Mouse (Mus musculus) intestine, embryonic 14.5 days (tissue): ENCODE data around the gene Stum. TPM values are rescaled to one million over a fixed set of nuclear protein-coding genes. Genes with fewer than 3 reads are reported as not detected.
A peak's percentile ranks its signal among the peaks of the same experiment; 100 is the strongest.

Experiments
- ATAC-seq: fragments of 200-750 bp; cut with Nextera tagmentation; replicated peaks from 2 replicates; pipeline ENCODE4 v1.8.0; 2017; ENCODE audit warnings: low read depth, moderate number of reproducible peaks, moderate TSS enrichment, moderate library complexity; ENCODE audit not compliant: low FRiP score, low TSS enrichment
- DNase-seq: peaks from one replicate; pipeline ENCODE4 v3.0.0-alpha.2; 2018; ENCODE audit warnings: low spot score
- H3K27ac ChIP-seq: fragments of 300-500 bp; sonication (generic); 2 replicates; pipeline ENCODE4 v1.5.1; 2014; ENCODE audit warnings: low read depth, mild to moderate bottlenecking, control low read depth
- H3K27me3 ChIP-seq: fragments of 300-500 bp; sonication (generic); replicated peaks from 2 replicates; pipeline ENCODE4 v1.6.1; 2014; ENCODE audit warnings: low read length, control low read depth; ENCODE audit not compliant: control insufficient read depth, insufficient read depth
- H3K36me3 ChIP-seq: fragments of 300-500 bp; sonication (generic); 2 replicates; pipeline ENCODE4 v1.6.1; 2014; ENCODE audit warnings: low read length, control low read depth; ENCODE audit not compliant: control insufficient read depth, insufficient read depth
- H3K4me1 ChIP-seq: fragments of 300-500 bp; sonication (generic); replicated peaks from 2 replicates; pipeline ENCODE4 v1.6.1; 2014; ENCODE audit warnings: low read length, control low read depth, mixed read lengths; ENCODE audit not compliant: control insufficient read depth, insufficient read depth
- H3K4me2 ChIP-seq: fragments of 300-500 bp; sonication (generic); 2 replicates; pipeline ENCODE4 v1.6.1; 2014; ENCODE audit warnings: low read length
- H3K4me3 ChIP-seq: fragments of 300-500 bp; sonication (generic); 2 replicates; pipeline ENCODE4 v1.5.1; 2014; ENCODE audit warnings: low read depth, low read length, control low read depth, mixed read lengths
- H3K9ac ChIP-seq: fragments of 300-500 bp; sonication (generic); 2 replicates; pipeline ENCODE4 v1.6.1; 2014; ENCODE audit warnings: mild to moderate bottlenecking, low read length
- H3K9me3 ChIP-seq: fragments of 300-500 bp; sonication (generic); 2 replicates; pipeline ENCODE4 v1.6.1; 2016; ENCODE audit warnings: low read length, control low read depth; ENCODE audit not compliant: control insufficient read depth
- WGBS: fragments of 180-500 bp; shearing (Covaris S2); extraction: QIAGEN DNeasy Blood & Tissue Kit; methylation state at CpG from one replicate; pipeline ENCODE4 v1.1.7; 2014; 5-methylcytosine and 5-hydroxymethylcytosine counted together
- polyA plus RNA-seq: library from polyadenylated mRNA; unstranded; fragments of >200 nt; fragmentation: Nextera tagmentation; extraction: Ambion mirVana; gene quantifications from 2 replicates; pipeline ENCODE4 v1.2.1, GENCODE M21; 2014

Gene Stum
- polyA plus RNA-seq, 1 experiment from 2014 or later = 1.9 TPM

DNA sequence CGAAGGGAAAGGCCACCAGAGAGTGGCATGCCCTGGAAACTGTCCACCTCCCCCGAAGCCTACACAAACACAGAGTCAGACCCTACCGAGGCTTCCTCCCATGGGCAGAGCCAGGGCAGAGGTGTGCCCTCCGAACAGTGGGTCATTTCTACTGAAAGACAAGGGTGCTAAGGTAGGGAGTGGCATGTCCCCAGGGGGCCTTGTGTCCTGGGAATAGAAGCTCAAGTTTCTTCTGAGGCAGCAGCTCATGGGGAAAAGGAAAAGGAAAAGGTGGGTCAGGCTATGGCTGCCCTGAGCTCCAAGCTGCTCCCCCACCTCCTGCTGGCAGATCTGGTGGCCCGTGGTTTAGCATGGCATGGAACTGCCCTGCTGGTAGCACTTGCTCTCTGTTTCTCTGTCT lies 73.5 kb downstream of the Stum start:
- H3K4me2 ChIP-seq = no peak overlapping the region
- DNase-seq (no peak), ATAC-seq (no peak)
- no peaks in the 10 kb centered on the region for H3K9me3 ChIP-seq
- H3K9ac ChIP-seq = no peak overlapping the region
- no peak overlapping the region for H3K4me3 ChIP-seq
- H3K4me1 ChIP-seq = peaks cover 27% of the 10 kb centered on the region
- H3K27me3 ChIP-seq = no peaks in the 10 kb centered on the region
- WGBS = 62% methylated on average over 5 of the region's 5 CpGs
- H3K27ac ChIP-seq = no peak overlapping the region
- H3K36me3 ChIP-seq = peaks cover 11% of the 10 kb centered on the region

DNA sequence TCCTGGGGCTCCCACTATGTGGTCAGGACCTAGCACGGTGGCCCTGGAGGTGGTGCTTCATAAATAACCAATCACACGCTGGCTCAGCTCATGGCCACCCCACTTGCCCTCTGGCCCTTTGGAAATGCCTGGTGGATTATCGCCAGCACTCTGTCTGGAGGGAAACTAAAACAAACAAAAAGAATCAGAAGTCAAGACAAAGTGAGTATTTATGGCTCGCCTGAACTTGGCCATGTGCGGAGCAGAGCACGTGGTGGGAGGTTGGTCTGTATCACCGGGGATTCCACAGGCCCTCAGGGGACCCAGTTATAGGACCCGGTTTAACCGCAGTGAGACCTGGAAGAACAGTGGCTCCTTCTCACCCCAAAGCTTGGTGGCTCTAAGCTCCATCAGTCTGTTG lies 74.5 kb downstream of the Stum start:
- H3K27ac ChIP-seq = no peak overlapping the region
- DNase-seq (no peak), ATAC-seq (no peak)

DNA sequence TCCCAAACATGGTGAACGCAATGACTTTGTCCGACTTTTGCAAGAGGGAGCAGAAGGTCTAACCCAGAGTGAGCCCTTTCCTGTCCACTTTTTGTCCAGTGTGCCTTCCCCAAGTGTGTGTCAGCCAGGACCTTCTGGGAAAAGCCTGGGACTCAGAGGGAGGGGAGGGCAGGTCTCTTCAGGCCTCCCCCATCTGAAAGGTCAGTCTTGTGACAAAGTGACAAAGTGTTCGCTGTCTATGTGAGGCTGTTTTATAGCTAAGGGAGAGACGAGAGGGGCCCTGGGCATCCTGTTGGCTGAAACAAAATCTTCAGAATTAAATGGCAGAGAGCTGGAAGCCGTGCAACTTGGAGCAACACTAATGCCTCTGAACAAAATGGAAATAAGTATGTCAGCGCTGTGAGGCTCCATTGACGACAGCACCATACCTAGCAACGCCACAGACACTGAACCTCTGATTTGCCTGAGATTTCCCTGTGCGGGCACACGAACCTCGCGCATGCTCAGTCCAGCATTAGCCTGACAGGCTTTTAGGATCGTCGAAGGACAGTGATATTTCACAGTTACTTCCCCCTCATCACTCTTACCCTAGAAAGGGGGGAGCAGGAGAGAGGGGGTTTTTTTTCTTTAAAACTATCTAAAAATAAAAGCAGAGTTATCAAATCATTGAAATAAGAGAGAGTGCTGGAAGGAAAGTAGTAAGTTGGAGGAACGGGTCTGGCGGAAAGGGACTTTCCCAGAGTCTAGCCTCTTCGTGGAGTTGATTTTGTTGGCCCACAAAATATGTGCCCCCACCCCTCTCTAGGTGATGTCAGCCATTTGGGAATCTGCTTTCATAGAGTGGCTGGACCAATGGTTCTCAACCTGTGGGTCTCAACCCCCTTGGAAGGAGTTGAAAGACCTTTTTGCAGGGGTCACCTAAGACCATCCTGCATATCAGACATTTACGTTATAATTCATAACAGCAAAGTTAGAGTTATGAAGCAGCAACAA lies 75.3 kb downstream of the Stum start:
- H3K9ac ChIP-seq = no peak overlapping the region
- H3K4me1 ChIP-seq = peaks cover 44% of the 10 kb centered on the region
- ATAC-seq = no peak
- H3K4me3 ChIP-seq = no peak overlapping the region
- no peak overlapping the region for H3K4me2 ChIP-seq
- H3K36me3 ChIP-seq = no peaks in the 10 kb centered on the region
- no peak for DNase-seq
- H3K27me3 ChIP-seq = no peaks in the 10 kb centered on the region
- WGBS = 64% methylated on average over 18 of the region's 18 CpGs
- H3K9me3 ChIP-seq = no peaks in the 10 kb centered on the region
- peak overlapping the region; percentile 59 for H3K27ac ChIP-seq

More for the DNA sequence above, 74.5 kb downstream of the Stum start:
- H3K4me2 ChIP-seq = no peak overlapping the region
- H3K36me3 ChIP-seq = peaks cover 4% of the 10 kb centered on the region; the same call in 1 of the 2 replicates
- no peaks in the 10 kb centered on the region for H3K27me3 ChIP-seq
- no peak overlapping the region for H3K9ac ChIP-seq
- H3K4me1 ChIP-seq = peaks cover 36% of the 10 kb centered on the region
- H3K9me3 ChIP-seq = no peaks in the 10 kb centered on the region
- no peak overlapping the region for H3K4me3 ChIP-seq
- WGBS = 25% methylated on average over 9 of the region's 9 CpGs

DNA sequence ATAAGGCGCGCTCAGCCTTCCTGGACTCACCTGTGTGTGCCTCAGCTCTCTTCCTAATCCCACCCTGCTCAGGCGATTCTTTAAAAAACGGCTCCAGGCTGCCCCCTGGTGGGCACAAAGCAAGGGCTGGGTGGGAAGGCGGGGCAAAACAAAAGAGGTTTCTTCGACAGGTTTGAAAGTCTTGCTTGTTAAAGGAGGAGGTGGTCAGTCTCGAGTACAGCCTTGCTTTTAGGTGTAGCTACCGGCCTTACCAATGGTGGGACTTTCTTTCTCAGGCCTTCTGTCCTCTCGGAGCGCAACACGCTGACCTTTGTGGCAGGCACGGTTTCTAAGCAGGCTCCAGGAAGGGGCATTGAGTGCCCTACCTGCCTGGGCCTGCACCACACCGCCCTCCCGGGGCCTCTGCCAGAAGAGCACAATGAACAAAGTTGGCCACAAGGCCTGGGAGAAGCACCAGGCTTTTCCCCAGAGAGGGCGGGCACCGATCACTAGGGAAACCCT lies 76.1 kb downstream of the Stum start:
- WGBS = 23% methylated on average over 16 of the region's 16 CpGs
- Histone ChIP-seq H3K4me3 (no peak overlapping the region), H3K36me3 (no peaks in the 10 kb centered on the region), H3K9me3 (no peaks in the 10 kb centered on the region), H3K27ac (peak overlapping the region; percentile 59), H3K27me3 (no peaks in the 10 kb centered on the region), H3K4me1 (peaks cover 52% of the 10 kb centered on the region), H3K9ac (0 out of 2 replicates have a peak overlapping the region, but pooled peaks have one; percentile 16), H3K4me2 (peak overlapping the region; percentile 29; the same call in 1 of the 2 replicates)
- DNase-seq = peak; percentile 95
- ATAC-seq = peak; percentile 65

DNA sequence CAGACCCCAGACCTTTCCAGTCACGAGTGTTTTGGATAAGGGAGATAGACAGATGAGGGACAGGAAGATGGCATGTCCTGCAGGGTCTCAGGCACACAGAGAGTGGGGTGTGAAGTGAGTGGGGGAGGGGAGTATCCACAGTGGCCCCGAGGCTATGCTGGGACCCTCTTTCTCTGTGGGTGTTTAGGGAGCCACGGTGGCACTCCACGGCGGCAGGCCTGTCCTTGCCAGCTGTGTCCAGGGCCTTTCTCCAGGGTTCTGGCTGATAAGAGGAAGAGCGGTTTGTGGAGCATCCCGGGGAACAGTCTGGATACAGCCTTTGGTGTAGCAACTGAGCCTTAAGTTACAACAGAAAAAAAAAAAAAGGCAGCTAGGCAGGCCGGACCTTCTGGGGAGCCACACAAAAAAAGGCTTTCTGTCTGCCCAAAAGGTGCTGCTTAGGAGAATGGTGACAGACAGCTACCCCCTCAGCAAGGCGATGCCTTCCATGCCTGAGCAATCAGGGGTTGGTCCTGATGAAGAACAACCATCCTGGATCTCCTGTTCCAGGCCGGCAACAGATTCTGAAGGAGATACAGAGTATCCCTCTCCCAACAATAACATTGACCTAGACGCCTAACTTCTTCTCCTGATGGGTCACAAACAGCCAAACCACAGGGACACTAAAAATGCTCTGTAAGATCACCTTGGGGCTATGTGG lies 76.8 kb downstream of the Stum start:
- H3K27me3 ChIP-seq = no peaks in the 10 kb centered on the region
- ATAC-seq (no peak), DNase-seq (no peak)
- H3K4me1 ChIP-seq = peaks cover 59% of the 10 kb centered on the region
- H3K9ac ChIP-seq = no peak overlapping the region
- no peaks in the 10 kb centered on the region for H3K36me3 ChIP-seq
- no peak overlapping the region for H3K4me3 ChIP-seq
- no peak overlapping the region for H3K4me2 ChIP-seq
- H3K9me3 ChIP-seq = no peaks in the 10 kb centered on the region
- no peak overlapping the region for H3K27ac ChIP-seq
- 80% methylated on average over 11 of the region's 11 CpGs for WGBS

DNA sequence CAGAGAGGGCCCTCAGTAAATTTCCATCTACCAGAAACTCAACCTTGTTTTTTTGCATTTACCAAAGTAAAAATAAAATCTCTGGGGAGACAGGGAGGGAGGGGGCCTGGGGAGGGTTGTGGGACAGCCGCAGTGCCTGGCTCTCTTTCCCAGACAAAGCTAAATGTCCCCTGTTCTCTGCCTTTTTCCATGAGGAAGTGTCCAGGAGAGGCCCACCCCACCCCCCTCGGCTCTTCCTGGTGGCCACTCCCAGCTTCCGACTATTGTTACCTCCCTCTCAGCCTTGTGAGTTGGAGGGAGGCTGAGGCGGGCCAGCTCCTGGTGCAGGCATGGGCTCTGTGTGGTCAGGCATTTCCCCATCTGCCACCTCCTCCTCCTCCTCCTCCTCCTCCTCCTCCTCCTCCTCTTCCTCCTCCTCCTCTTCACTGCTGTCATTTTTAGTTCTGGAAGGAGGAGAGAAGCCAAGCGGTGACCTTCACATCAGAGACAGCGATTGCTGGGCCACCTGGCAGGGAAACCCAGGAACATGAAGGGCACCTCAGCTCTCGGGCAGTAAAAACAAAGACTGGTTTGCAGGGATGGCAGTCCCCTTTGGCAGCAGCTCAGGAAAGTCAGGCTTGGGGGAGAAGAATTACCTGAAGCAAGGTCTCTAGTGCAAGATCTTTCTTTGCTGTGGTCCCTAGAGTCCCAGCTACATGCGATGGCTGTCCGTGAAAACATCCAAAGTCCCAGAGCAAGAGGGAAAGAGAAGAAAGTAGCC lies 77.5 kb downstream of the Stum start:
- H3K4me2 ChIP-seq = no peak overlapping the region
- H3K9ac ChIP-seq = no peak overlapping the region
- DNase-seq (no peak), ATAC-seq (no peak)
- WGBS = 77% methylated on average over 9 of the region's 9 CpGs
- H3K27ac ChIP-seq = no peak overlapping the region
- peaks cover 64% of the 10 kb centered on the region for H3K4me1 ChIP-seq
- no peaks in the 10 kb centered on the region for H3K36me3 ChIP-seq
- no peak overlapping the region for H3K4me3 ChIP-seq
- no peaks in the 10 kb centered on the region for H3K27me3 ChIP-seq
- no peaks in the 10 kb centered on the region for H3K9me3 ChIP-seq

DNA sequence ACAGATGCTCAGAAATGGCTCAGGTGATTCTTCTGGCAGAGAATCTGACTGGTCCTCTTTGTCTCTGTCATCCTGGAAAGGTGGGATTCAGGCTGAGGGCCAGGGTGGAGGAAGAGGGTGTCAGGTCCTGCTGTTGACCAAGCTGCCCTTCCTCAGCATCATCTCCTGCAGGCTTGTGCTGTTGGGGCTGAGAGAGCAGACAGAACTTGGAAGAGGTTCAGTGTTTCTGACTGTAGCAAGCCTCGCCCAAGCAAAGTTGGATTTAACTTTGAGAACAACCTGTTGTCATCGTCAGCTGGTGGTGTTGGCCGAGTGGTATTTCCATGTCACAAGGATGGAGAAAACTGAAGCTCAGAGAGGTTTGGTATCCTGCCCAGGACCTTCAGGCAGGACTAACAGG lies 78.6 kb downstream of the Stum start:
- Histone ChIP-seq H3K27ac (peak overlapping the region; percentile 85), H3K4me3 (no peak overlapping the region), H3K36me3 (no peaks in the 10 kb centered on the region), H3K4me2 (peak overlapping the region; percentile 35), H3K9ac (no peak overlapping the region), H3K27me3 (no peaks in the 10 kb centered on the region), H3K4me1 (peaks cover 67% of the 10 kb centered on the region), H3K9me3 (no peaks in the 10 kb centered on the region)
- ATAC-seq (no peak), DNase-seq (no peak)
- WGBS = 80% methylated on average over 3 of the region's 3 CpGs
